Mouse (Mus musculus) forebrain, embryonic 12.5 days (tissue): ENCODE results near the gene Prdx1. TPM values are rescaled to one million over a fixed set of nuclear protein-coding genes. Genes with fewer than 3 reads are reported as not detected.
"Not testable (repeated sequence)": the region's sequence is repeated elsewhere in the genome, so short reads cannot be mapped to it uniquely, and the experiment has no call there.

Experiments
- ATAC-seq: fragments of 200-750 bp; cut with Nextera tagmentation; 2 replicates; pipeline ENCODE4 v1.8.0; 2017; ENCODE audit warnings: moderate TSS enrichment; ENCODE audit not compliant: low FRiP score
- H3K27ac ChIP-seq: fragments of 300-500 bp; sonication (generic); 2 replicates; pipeline ENCODE4 v1.5.1; 2016; ENCODE audit warnings: mild to moderate bottlenecking
- H3K27me3 ChIP-seq: fragments of 300-500 bp; sonication (generic); 2 replicates; pipeline ENCODE4 v1.6.1; 2016; ENCODE audit warnings: mild to moderate bottlenecking
- H3K36me3 ChIP-seq: fragments of 300-500 bp; sonication (generic); replicated peaks from 2 replicates; pipeline ENCODE4 v1.6.1; 2016; ENCODE audit warnings: mild to moderate bottlenecking
- H3K4me1 ChIP-seq: fragments of 300-500 bp; sonication (generic); 2 replicates; pipeline ENCODE4 v1.6.1; 2016
- H3K4me2 ChIP-seq: fragments of 300-500 bp; sonication (generic); 2 replicates; pipeline ENCODE4 v1.6.1; 2016; ENCODE audit warnings: mild to moderate bottlenecking, moderate library complexity
- H3K4me3 ChIP-seq: fragments of 300-500 bp; sonication (generic); replicated peaks from 2 replicates; pipeline ENCODE4 v1.5.1; 2016; ENCODE audit warnings: mild to moderate bottlenecking
- H3K9ac ChIP-seq: fragments of 300-500 bp; sonication (generic); 2 replicates; pipeline ENCODE4 v1.6.1; 2016; ENCODE audit warnings: mild to moderate bottlenecking
- H3K9me3 ChIP-seq: fragments of 300-500 bp; sonication (generic); 2 replicates; pipeline ENCODE4 v1.6.1; 2016
- WGBS: fragments of 180-500 bp; shearing (Covaris S2); methylation state at CpG from one replicate; pipeline ENCODE4 v1.1.7; 2016; 5-methylcytosine and 5-hydroxymethylcytosine counted together
- polyA plus RNA-seq: library from polyadenylated mRNA; unstranded; fragments of >200 nt; fragmentation: Nextera tagmentation; extraction: Ambion mirVana; gene quantifications from 2 replicates; pipeline ENCODE4 v1.2.1, GENCODE M21; 2016

Prdx1 gene
- polyA plus RNA-seq, 1 experiment from 2014 or later: 930 TPM

- no peak overlapping the region for H3K27ac ChIP-seq
- no peak for ATAC-seq
- 45% methylated on average over 3 of the region's 3 CpGs for WGBS
- no peaks in the 10 kb centered on the region for H3K9me3 ChIP-seq
- H3K9ac ChIP-seq: no peak overlapping the region
- no peak overlapping the region for H3K4me3 ChIP-seq
- H3K4me2 ChIP-seq: no peak overlapping the region
- H3K27me3 ChIP-seq: no peaks in the 10 kb centered on the region
- H3K4me1 ChIP-seq: no peaks in the 10 kb centered on the region
- H3K36me3 ChIP-seq: no peaks in the 10 kb centered on the region
These were observed 27.4 kb upstream of the Prdx1 start for GRCm38 (mm10) chr4:116657971-116658370.

DNA sequence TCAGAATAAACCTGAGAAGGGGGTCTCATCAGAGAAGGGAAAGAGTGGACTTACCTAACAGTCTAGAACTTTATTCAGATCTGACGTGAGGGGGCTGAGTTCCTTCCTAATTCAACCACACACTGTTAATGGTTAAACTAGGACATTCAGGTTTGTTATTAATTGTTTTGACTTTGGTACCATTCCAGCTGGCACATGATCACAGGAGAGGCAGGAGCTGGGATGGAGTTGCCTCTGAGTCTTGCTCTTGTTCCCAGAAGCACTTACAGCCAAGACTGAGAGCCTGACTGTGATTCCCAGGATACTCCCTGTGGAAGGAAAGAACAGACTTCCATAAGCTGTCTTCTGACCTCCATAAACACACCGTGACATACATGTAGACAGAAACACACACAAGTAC lies 25.9 kb upstream of the Prdx1 start:
- Histone ChIP-seq H3K4me1 (no peaks in the 10 kb centered on the region), H3K36me3 (no peaks in the 10 kb centered on the region), H3K4me2 (no peak overlapping the region), H3K9me3 (no peaks in the 10 kb centered on the region), H3K9ac (no peak overlapping the region), H3K27me3 (no peaks in the 10 kb centered on the region), H3K4me3 (no peak overlapping the region), H3K27ac (no peak overlapping the region)
- ATAC-seq: no peak
- WGBS: 90% methylated on average over 2 of the region's 2 CpGs

DNA sequence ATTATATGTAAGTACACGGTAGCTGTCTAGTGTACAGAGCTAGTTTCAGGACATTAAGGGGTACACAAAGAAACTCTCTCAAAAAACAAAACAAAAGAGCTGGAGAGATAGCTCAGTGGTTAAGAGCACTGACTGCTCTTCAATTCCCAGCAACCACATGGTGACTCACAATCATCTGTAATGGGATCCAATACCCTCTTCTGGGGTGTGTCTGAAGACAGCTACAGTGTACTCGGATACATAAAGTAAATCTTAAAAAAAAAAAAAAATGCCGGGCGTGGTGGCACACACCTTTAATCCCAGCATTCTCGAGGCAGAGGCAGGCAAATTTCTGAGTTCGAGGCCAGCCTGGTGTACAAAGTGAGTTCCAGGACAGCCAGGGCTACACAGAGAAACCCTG lies 25.4 kb upstream of the Prdx1 start:
- not testable (repeated sequence) for H3K4me1 ChIP-seq, H3K27ac ChIP-seq, ATAC-seq, H3K9ac ChIP-seq, H3K9me3 ChIP-seq, H3K4me2 ChIP-seq, H3K27me3 ChIP-seq, H3K36me3 ChIP-seq, H3K4me3 ChIP-seq
- WGBS: 93% methylated on average over 6 of the region's 6 CpGs

- H3K4me3 ChIP-seq: no peak overlapping the region
- ATAC-seq: no peak
- H3K27ac ChIP-seq: no peak overlapping the region
- H3K36me3 ChIP-seq: no peaks in the 10 kb centered on the region
- no peaks in the 10 kb centered on the region for H3K4me1 ChIP-seq
- H3K27me3 ChIP-seq: no peaks in the 10 kb centered on the region
- H3K9ac ChIP-seq: no peak overlapping the region
- 78% methylated on average over 6 of the region's 6 CpGs for WGBS
- no peak overlapping the region for H3K4me2 ChIP-seq
- no peaks in the 10 kb centered on the region for H3K9me3 ChIP-seq
These were observed 24.5 kb upstream of the Prdx1 start for GRCm38 (mm10) chr4:116660829-116661228.

GRCm38 (mm10) chr4:116661998-116662397 lies 23.3 kb upstream of the Prdx1 start:
- Histone ChIP-seq H3K9me3 (no peaks in the 10 kb centered on the region), H3K27ac (no peak overlapping the region), H3K4me3 (no peak overlapping the region), H3K9ac (no peak overlapping the region), H3K27me3 (no peaks in the 10 kb centered on the region), H3K4me2 (no peak overlapping the region), H3K4me1 (no peaks in the 10 kb centered on the region), H3K36me3 (no peaks in the 10 kb centered on the region)
- no peak for ATAC-seq
- WGBS: 97% methylated on average over 1 of the region's 1 CpGs

- Histone ChIP-seq H3K36me3 (no peaks in the 10 kb centered on the region), H3K4me1 (no peaks in the 10 kb centered on the region), H3K27ac (no peak overlapping the region), H3K4me3 (no peak overlapping the region), H3K9ac (no peak overlapping the region), H3K27me3 (no peaks in the 10 kb centered on the region), H3K9me3 (no peaks in the 10 kb centered on the region), H3K4me2 (no peak overlapping the region)
- 67% methylated on average over 4 of the region's 4 CpGs for WGBS
- ATAC-seq: no peak
These were observed 18.7 kb upstream of the Prdx1 start for GRCm38 (mm10) chr4:116666625-116667024.

- H3K9me3 ChIP-seq: no peaks in the 10 kb centered on the region
- ATAC-seq: no peak
- H3K4me3 ChIP-seq: no peak overlapping the region
- H3K36me3 ChIP-seq: no peaks in the 10 kb centered on the region
- H3K4me2 ChIP-seq: no peak overlapping the region
- H3K4me1 ChIP-seq: no peaks in the 10 kb centered on the region
- H3K27ac ChIP-seq: no peak overlapping the region
- WGBS: 67% methylated on average over 3 of the region's 3 CpGs
- H3K9ac ChIP-seq: no peak overlapping the region
- no peaks in the 10 kb centered on the region for H3K27me3 ChIP-seq
These were observed 17.2 kb upstream of the Prdx1 start for GRCm38 (mm10) chr4:116668145-116668544.

DNA sequence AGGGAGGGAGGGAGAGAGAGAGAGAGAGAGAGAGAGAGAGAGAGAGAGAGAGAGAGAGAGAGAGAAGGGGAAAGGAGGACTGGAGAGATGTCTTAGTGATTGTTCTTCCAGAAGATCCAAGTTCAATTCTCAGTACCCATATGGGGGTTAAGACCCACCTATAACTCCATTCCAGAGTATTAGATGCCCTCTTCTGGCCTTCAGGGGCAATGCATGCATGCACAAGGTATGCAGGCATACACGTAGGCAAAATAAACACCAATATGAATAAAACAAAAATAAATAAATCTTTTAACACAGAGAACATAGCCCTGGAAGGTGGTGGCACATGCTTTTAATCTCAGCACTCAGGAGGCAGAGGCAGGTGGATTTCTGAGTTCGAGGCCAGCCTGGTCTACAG lies 16.1 kb upstream of the Prdx1 start:
- H3K4me3 ChIP-seq: no peak overlapping the region
- 55% methylated on average over 2 of the region's 2 CpGs for WGBS
- no peak for ATAC-seq

DNA sequence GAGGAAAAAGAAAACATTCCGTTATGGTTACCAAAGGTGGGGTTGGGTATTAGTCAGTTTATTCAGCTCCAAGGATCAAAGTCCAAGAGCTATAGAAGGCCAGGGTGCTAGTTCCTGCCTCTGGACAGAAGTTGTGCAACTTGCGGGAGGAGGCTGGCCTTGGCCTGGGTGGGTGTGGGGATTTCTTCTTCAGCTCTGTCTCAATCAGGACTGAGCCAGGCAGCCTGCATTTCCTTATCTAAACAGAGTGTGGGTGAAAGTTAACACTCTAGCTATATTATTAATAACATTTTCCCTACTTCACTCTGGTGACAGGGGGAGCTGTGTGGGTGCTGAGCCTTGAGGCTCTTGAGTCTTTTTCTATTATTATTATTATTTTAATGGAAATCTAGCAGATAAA lies 12.6 kb upstream of the Prdx1 start:
- Histone ChIP-seq H3K27me3 (no peaks in the 10 kb centered on the region), H3K4me2 (no peak overlapping the region), H3K4me3 (no peak overlapping the region), H3K36me3 (no peaks in the 10 kb centered on the region), H3K9ac (no peak overlapping the region), H3K4me1 (no peaks in the 10 kb centered on the region), H3K27ac (no peak overlapping the region), H3K9me3 (no peaks in the 10 kb centered on the region)
- ATAC-seq: no peak
- 85% methylated on average over 2 of the region's 2 CpGs for WGBS

More for the DNA sequence above, 16.1 kb upstream of the Prdx1 start:
- Histone ChIP-seq H3K4me1 (no peaks in the 10 kb centered on the region), H3K9ac (no peak overlapping the region), H3K36me3 (no peaks in the 10 kb centered on the region), H3K27me3 (no peaks in the 10 kb centered on the region), H3K4me2 (no peak overlapping the region), H3K9me3 (no peaks in the 10 kb centered on the region), H3K27ac (no peak overlapping the region)

- not testable (repeated sequence) for H3K27ac ChIP-seq, H3K4me3 ChIP-seq, H3K27me3 ChIP-seq, H3K9me3 ChIP-seq, H3K4me1 ChIP-seq, H3K4me2 ChIP-seq, ATAC-seq, H3K36me3 ChIP-seq, H3K9ac ChIP-seq
- 93% methylated on average over 6 of the region's 6 CpGs for WGBS
These were observed 10.6 kb upstream of the Prdx1 start for GRCm38 (mm10) chr4:116674761-116675160.

- Histone ChIP-seq H3K36me3 (no peaks in the 10 kb centered on the region), H3K27me3 (no peaks in the 10 kb centered on the region), H3K27ac (no peak overlapping the region), H3K4me3 (no peak overlapping the region), H3K9ac (no peak overlapping the region), H3K9me3 (no peaks in the 10 kb centered on the region), H3K4me2 (no peak overlapping the region), H3K4me1 (no peaks in the 10 kb centered on the region)
- WGBS: 91% methylated on average over 3 of the region's 3 CpGs
- no peak for ATAC-seq
These were observed 9.3 kb upstream of the Prdx1 start for GRCm38 (mm10) chr4:116676027-116676426.

DNA sequence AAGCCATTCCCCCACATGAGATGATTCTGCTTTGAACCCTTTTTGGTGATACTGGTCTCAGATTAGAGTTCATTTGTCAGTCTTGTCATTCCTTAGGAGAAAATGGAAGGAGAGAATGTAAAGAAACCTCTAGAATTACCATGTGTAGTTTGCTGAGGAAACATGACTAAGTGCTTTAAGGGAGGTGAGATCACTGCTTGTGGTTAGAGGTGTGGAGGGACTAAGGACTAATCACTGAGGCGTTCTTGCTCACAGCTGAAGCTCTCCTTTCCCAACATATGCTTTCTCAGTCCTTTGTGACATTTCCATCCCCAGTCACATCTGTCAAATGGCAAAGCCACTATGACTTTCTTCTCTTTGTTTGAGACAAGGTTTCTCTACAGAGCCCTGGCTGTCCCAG lies 7.5 kb upstream of the Prdx1 start:
- Histone ChIP-seq H3K4me3 (no peak overlapping the region), H3K9me3 (no peaks in the 10 kb centered on the region), H3K4me2 (no peak overlapping the region), H3K27me3 (no peaks in the 10 kb centered on the region; the same call in 1 of the 2 replicates), H3K36me3 (no peaks in the 10 kb centered on the region), H3K27ac (no peak overlapping the region), H3K9ac (no peak overlapping the region), H3K4me1 (no peaks in the 10 kb centered on the region)
- ATAC-seq: no peak
- 94% methylated on average over 1 of the region's 1 CpGs for WGBS

DNA sequence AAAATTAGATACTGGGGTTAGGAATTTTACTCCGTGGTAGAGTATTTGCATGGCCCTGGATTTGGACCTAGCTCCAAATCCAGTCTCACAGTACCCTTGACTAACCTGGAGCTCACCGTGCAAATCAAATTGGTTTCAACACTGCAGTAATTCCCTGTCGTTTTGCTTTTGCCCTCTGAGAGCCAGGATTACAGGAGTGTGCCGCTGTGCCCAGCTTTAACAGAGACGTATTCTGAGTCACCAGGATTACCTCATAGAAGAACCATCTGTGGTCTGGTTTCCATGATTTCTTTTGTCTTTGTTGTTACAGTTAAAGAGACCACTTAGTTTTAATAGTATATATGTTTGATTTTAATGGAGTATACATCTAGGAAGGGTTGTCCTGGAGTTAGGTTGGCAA lies 6.2 kb upstream of the Prdx1 start:
- no peaks in the 10 kb centered on the region for H3K4me1 ChIP-seq
- no peak overlapping the region for H3K9ac ChIP-seq
- H3K27me3 ChIP-seq: no peaks in the 10 kb centered on the region; the same call in 1 of the 2 replicates
- H3K9me3 ChIP-seq: no peaks in the 10 kb centered on the region
- 74% methylated on average over 5 of the region's 5 CpGs for WGBS
- no peaks in the 10 kb centered on the region for H3K36me3 ChIP-seq
- no peak overlapping the region for H3K4me2 ChIP-seq
- no peak overlapping the region for H3K27ac ChIP-seq
- H3K4me3 ChIP-seq: no peak overlapping the region
- ATAC-seq: no peak

- not testable (repeated sequence) for H3K27ac ChIP-seq, H3K4me2 ChIP-seq, H3K4me1 ChIP-seq, ATAC-seq, H3K9ac ChIP-seq, H3K27me3 ChIP-seq, H3K36me3 ChIP-seq, H3K4me3 ChIP-seq, H3K9me3 ChIP-seq
- 87% methylated on average over 4 of the region's 4 CpGs for WGBS
These were observed 4.8 kb upstream of the Prdx1 start for GRCm38 (mm10) chr4:116680521-116680920.
